Mouse (Mus musculus): ENCODE data around the gene Mtap.

Mtap gene

DNA sequence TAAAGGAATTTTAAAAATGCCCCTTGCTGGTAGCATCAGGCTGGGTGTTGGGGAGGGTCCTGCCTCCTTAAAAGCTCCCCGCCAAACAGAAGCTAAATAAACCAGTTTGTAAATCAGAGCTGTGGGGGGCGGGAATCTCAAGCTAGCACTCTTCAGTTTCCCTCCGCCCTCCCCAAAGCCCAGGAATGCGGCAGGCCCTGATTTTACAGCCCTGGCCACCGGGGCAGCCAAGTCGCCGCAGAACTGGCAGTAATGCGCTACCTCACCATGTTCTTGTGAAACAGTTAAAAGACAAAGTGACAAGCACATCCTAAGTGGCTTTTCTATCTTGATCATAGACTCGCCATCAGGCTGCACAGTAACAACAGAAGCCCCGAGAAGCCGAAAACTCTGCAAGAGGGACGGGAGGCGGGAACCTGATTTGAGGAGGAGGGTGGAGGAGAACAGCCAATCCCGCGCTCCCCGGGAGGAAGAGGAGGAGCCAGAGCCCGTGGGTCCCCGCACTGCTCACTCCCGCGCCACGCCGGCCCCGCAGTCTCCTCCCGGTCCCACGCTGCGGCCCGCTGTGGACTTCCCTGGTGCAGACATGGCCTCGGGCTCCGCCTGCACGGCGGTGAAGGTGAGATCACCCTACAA is at the start of gene Mtap:
Mtap (plus strand) TSS at position 217 of the 636 bp plus-strand sequence.
- peak; percentile 84 to 89 for DNase-seq

DNA sequence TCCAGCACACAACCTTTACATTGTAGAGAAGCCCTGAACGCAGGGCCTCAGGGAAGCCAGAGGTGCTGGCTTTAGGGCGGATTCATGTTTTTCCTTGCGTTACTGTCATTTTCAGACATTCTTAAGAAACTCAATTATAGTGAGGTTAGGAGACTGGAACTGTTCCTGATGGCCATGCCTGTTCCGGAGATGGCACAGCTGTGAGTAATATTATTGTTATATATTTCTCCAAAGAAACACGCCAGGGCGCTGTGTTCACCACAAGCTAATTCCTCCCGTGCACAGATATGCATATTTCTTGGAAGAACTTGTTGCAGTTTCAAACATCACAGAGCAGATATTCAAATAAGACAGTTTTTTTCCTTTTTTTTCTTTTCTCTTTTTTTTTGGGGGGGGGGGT is 47.8 kb upstream of the Mtap start:
- DNase-seq = no peak

DNA sequence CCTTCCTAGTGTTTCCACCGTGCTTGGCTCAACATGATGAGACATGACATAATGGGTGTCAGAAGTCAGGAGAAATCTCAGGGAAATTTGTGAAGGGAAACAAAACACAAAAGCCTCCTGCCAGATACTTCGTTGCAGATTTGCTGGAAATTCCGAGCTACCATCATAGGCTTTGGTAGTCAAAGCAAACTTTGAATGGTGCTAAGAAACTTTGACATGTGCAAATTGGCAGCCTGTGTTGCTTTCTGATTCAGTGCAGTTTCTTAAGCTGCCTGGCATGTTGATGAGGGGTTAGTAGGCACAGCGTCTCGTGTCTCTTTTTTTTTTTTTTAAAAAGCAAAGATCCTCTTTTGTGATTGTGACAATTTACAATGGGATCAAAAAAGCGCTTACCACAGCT is 46.7 kb upstream of the Mtap start:
- DNase-seq = no peak

DNA sequence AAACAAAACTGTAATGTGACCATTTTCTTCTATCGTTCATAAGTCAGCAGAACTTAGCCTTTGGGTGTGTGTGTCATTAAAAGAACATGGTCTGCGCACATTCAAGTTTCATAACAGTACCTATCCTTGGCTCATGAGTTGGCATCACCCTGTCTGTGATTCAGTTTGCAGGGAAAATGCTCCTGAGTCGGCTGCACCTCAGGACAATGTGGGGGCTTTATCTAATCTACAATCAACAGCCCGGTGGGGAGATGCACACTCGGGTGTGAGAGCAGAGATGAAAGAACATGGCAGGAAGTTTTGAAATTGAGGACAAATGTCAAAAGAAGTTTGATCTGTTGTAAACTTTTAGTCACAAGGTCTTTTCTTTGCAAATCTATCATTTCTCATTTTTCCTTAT is 44.8 kb upstream of the Mtap start:
- DNase-seq = no peak

DNA sequence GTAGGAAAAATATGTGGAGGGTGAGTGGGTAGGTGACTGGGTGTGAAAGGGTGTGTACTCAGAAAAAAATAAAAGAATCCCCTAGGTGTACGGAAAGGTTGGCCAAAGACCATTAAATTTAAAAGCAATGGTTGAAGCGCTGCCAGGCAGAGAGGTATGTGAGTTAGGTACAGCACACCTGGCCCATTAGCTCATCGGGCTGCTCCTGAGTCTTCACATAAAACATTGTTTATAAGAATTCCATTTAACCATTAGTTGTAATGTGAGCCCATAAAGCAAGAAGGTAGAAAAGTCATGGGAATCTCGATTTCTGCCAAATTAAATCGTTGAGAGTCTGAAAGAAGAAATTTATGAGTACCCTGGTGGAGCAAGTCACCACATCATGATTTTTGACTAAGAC is 42.1 kb upstream of the Mtap start:
- DNase-seq = no peak

DNA sequence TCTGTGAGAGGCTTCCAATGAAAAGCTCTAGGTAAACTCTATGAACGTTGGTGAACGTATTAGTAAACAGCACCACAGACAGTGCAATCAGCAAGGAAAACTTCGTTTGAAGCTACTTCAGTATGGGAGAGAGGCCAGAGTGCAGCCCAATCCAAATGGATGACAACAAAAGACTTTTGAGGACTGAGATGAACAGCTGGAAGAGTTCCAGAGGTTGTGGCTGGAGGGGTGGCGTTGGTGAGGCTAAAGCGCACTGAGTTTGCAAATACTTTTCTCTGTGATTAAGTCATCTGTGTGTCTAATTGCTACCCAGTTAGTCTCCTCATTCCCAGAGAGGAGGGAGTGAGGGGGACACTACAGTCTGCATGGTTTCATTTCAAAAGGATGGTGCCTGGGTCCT is 38.7 kb upstream of the Mtap start:
- no peak for DNase-seq

DNA sequence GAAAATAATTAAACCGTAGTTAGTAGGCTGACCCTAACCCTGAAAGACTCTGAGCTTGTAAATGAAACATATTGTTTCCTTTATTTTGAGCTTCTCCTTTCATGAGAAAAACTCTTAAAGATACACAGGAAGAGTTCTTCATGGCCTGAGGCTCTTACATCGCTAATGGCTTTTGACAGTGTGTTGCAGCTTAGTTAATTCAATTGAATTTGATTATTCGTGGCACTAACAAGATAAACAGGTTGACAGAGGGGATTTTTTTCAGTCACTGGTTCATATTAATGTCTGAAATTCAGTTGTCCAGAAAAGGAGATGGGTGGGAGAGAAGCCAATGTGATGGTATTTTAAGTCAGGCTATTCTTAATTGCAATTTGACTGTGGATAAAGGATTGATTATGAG is 35.6 kb upstream of the Mtap start:
- no peak for DNase-seq

DNA sequence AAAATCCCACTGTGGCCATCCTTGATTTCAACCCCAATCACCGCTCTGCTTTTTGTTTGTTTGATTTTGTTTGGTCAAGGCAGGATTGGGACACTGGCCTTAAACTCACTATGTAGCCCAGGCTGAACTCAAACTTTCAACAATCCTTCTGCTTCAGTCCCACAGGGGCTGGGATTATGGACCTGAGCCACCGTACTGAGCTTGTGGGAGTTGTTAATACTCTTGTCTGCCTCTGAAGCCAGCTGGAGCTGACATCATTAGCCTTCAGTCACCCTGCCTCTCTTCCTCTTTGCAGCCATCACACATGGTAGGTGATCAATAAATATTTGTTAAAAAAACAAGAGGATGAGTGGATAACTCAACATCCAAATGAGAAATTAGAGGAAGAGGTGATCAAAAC is 34.6 kb upstream of the Mtap start:
- no peak for DNase-seq

DNA sequence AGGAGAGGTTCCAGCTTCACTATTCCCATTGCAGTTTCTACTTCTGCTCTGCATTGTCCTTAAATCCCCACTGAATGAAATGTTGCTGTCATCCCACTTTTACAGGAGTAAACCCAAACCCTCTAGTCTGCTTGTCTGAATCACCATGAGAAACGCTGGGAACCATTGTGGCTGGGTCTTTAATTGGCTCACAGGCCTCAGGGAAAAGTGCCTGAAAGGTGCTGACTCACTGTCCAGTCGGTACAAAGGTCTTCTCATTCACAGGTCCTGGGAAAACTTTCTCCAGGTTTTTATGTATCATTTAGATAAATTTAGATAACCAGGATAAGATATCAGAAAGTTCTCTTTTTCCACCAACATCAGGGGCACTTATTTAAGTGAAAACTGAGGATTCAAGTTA is 31.4 kb upstream of the Mtap start:
- peak; percentile 29 to 44 for DNase-seq

DNA sequence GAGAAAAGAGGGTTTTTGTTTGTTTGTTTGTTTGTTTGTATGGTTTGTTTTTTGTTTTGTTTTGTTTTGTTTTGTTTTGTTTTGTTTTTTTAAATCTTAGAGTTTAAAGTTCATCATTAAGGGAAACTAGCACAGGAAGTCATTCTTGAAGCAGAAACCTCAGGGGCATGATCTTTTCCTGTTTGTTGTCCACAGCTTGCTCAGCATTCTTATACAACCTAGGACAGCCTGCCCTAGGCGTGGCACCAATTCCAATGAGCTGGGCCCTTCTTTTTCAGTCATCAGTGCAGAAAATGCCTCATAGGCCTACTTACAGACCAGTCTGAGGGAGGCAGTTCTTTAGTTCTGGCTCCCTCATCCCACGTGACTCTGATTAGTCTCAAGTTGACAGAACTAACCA is 30.4 kb upstream of the Mtap start:
- DNase-seq = peak in 1 of 2 experiments; percentile 14

DNA sequence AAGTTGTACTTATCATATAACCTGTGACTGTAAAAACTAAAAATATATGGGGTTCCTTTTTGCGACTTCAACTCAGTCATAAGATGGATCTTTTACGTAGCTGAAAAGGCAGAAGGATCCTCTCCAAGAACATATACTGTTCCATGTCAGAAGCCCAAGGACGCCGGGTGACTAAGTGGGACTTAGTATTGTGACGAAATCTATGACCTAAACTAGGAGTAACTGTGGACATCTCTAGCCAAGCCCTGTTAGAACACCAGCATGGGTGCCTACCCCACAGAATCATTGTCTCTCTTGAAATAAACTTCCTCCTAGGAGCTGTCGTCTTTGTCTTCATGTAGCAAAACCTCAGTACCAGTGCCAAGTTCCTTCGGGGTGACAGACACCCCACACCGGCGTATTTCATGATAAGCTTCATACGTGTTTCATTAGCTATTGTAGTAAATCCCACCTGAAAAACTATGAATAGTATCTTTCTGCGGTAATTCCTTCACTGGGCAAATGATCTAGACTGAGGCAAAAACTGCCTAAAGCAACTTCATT is 24.7 kb upstream of the Mtap start:
- DNase-seq = no peak

DNA sequence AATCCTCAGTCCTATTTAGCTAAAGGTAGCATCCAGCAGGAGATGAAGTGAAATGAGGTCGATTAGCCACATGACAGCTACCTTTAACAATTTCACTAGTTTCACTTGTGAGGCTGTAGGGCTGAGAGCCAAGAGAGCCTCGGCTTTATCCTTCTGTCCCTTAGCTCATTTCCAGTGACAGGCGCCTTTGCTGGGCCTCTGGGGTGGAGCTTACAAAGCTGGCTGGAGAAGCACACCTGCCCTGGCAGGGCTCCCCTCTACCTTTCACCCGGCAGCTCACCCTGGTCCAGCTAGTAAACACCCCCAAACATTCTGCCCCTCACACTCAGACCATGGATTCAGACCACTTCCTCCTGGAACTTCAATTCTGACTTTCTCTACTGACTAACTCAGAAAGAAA is 24.1 kb upstream of the Mtap start:
- no peak for DNase-seq

DNA sequence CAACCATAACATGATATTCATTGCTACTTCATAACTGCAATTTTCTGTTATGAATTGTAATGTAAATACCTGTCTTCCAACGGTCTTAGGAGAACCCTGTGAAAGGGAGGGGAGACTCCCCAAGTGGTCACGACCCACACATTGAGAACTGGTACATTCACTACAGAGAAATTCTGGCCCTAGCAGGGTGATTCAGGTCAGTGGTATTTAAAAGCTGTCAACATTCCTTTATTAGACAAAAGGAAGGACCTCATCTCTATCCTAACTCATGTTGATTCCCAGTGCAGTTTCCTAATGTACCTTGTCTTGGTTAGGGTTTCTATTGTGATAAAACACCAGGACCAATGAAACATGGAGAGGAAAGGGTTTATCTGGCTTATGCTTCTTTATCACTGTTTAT is 20.9 kb upstream of the Mtap start:
- DNase-seq = no peak

DNA sequence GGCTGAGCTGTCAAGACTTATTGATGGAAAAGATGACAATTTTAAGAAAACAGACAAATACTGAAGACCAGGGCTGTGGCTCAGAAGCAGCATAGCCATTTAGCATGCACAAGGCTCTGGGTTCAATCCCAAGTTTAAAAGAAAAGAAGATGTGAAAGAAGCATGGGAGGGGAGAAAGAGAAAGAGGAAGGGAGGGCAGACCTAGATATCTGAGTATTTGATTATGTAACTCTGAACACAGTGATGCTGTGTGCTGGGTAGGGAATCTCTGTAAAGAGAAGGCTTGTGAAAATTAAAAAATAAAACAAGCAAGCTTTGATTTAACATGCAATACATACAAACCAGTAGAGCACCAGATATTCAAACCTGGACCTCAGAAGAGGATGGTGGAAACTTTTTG is 17.0 kb upstream of the Mtap start:
- no peak for DNase-seq

DNA sequence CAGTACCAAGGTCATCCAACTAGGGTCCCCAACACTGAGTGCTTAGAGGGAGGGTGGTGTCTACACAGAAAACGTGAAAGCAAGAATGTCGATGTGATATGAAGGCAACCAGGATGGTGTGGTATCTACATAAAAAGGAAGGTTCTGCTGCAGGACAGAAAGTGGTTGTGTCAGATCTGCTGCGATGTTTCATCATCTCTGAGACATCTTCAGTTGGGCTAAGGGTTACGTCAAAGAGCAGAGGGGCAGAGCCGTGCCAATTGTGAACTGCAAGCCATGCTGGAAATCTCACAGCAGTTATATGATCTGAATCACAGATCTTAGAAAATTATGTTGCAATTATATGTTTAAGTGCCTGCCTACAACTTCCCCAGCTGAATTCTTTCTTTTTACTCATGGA is 16.6 kb upstream of the Mtap start:
- DNase-seq = no peak

DNA sequence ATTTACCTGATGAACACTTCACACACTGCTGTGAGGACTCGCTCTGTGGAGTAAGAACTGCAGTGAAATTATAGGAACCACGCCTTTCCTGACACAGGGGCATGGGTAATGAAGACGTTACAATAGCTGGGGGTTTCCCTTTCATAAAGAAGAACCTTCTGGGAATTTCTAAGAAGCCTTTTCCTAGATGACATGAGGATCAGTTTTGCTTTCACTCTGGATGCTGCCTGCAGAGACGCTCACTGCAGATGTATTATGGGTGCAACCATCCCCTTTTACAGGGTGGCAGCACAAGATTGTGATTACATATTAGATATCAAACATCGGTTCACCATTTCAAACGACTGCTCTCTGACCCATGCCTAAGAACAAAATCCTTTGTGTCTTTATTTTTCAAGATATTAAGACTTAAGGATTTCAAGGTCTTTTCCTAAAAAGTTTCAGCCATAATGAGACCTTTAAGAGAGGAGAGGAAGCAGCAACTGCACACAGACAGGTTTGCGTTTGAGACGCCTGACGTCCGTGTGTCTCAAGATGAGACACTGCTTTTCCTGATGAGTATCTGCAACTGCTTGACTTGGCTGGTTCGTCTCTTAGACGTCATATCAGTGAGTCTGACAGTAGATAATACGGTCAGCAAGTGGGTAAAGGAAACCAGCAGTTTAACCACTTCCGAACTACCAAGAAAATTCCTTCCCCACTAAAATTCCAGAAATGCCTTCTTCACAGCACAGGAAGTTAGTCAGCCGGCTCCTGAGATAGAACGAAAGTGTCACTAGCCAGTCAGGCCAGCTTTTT is 13.3 kb upstream of the Mtap start:
- DNase-seq = no peak

DNA sequence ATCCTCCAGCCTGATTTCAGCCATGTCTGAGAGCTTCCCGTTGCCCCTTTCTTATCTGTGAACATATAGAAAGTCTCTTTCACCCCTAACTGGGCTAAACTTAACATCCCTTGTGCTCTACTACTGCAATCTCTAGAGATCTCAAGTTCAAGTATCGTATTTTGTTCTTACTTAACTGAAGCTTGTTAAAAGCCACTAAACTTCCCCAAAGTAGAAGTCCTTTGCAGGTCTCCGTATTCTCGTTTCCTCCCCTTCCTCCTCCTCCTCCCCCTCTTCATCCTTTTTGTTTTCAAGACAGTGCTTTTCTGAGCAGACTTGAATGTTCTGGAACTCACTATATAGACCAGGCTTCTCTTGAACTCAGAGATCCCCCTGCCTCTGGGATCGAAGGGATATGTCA is 9.2 kb upstream of the Mtap start:
- DNase-seq = no peak

DNA sequence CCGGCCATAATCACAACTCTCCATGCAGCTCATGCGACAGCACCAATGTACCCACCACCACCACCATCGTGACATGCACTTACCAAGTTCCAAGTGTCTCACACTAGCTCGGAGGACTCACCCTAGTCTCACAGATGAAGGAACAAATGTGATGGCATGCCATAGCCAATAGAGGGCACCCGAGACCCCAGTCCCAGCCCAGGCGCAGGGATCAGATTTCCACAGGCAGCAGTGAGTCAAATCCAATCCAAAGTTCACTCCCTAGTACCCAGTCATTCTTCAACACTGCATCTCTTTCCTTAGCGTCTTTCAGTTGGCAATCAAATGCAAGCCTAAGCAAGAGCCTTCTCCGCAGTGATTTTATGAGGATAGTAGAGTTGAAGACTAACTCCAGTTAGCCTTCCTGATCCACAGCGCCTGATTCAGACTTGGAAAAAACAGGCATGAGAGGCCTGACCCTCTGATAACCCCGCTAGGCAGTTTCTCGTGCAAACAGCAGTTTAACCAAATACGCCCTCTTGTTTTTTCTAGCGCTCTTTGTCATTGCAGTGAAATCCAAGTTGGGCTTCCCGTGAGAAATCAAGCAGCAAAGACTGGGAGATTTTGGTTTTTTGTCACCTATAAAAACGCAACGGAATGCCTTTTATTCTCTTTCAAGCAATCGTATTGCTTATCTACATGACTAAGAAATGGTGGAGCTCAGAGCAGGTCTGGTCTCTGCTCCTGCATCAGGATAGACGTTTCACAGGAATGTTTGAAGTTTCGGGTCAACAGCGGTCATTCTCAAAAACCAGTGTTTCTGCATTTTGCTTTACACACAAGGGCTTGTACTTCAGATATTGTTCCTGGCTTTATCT is 8.6 kb upstream of the Mtap start:
- DNase-seq = peak; percentile 54 to 70

DNA sequence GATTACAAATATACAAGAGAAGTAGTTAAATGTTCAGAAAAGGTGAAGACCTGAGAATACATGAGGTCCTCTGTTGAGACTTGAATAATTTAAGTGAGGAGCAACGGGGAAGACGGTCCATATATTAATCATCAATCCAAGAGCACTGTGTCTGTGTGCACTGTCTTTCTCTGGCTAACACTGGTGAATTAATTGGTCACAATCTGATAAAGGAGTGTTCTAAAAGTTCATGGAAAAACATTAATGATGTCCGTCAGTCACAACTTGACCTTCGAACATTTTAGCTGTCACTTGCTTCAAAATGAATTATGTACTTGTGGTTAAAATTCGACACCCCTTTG is 8.0 kb upstream of the Mtap start:
- DNase-seq = no peak

DNA sequence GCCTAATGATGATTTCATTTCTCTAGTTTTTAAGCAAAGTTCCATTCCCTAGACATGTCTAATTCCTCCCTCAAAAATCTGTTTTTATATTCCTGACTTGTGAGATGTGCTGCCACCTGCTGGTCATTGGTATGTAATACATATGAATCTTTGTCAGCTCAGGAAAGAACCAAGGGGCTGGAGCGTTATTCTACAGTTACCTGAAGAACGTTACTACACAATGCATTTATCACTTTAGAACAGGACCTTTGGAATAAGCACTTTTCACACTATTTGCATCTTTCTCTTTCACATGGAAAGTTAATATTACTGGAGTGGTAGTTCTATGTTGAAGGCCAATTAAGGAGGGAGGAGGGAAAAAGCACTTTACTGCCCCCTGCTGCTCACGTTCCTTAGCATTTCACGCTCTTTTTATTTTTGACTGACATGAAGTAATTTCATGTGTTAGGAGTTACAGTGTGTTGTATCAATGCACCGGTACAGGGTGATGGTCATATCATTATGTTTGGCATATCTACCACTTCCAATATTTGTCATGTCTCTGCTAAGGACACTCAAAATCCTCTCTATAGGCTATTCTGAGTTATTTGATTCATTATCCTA is 7.5 kb upstream of the Mtap start:
- peak; percentile 65 to 86 for DNase-seq

DNA sequence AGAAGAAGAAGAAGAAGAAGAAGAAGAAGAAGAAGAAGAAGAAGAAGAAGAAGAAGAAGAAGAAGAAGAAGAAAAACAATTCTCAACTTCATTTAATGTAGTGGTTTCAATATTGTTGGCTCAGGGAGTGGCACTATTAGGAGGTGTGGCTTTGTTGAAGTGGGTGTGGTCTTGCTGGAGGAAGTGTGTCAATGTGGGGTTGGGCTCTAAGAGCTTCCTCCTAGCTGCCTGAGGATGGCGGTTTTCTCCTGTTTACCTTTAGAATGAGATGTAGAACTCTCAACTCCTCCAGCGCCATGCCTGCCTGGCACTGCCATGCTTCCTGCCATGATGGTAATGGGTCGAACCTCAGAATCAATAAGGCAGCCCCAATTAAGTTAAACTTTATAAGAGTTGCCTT is 5.1 kb upstream of the Mtap start:
- DNase-seq = no peak

DNA sequence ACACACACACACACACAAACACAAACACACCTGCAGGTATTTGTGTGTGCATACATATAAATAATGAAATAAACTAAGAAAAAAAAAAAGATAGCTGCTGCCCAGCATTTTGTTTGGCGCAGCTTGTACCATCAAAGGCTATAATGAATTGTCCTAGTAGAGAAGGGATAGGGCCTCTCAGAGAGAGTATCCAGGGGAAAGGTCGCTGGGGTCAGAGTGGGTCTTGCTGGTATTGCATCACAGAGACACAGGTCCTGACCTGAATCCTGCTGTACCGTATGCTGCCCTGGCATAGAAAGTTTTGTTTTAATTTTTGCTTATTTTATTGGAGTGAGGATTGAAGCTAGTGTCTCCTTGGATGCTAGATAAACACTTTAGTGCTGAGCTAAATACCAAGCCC is 566 bp upstream of the Mtap start:
- DNase-seq = no peak

Data from kidney, postnatal 36 days (tissue).